Mouse (Mus musculus) gonadal fat pad, adult 2 months (tissue): ENCODE results near the gene Nprl2. TPM values are rescaled to one million over a fixed set of nuclear protein-coding genes. Genes with fewer than 3 reads are reported as not detected.

Experiments used
- DNase-seq: peaks from one replicate; pipeline ENCODE4 v3.0.0-alpha.2; 2012; ENCODE audit warnings: low read depth
- polyA plus RNA-seq: library from polyadenylated mRNA; depleted of rRNA; stranded (reverse); fragments of >200 nt; gene quantifications from 2 replicates; pipeline ENCODE4 v1.2.3, GENCODE M21; 2012

Nprl2 gene
- polyA plus RNA-seq, 1 experiment, result 35.0 TPM

DNA sequence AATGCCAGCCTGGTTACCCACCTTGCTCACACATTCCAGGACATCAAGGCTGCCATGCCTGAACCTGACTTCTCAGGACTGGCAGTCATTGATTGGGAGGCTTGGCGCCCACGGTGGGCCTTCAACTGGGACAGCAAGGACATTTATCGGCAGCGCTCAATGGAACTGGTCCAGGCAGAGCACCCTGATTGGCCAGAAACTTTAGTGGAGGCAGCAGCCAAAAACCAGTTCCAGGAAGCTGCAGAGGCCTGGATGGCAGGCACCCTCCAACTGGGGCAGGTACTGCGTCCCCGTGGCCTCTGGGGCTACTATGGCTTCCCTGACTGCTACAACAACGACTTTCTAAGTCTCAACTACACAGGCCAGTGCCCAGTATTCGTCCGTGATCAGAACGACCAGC lies 35.8 kb downstream of the Nprl2 start:
- DNase-seq, result no peak

DNA sequence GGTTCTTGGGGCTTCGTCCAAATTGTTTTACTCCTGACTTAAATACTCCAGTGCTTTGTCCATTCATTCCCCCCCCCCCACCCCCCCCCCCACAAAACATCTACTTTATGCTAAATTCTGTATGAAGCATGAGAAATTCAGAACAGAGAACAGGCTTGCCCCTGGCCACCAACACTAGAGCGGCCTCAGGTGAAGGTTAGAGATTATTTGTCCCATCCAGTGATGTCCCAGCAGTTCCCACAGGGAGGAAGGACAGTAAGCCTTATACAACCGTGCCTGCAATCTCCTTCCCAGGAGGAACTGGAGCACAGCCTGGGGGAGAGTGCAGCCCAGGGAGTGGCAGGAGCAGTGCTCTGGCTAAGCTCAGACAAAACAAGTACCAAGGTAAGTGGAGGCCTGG lies 36.6 kb downstream of the Nprl2 start, which contains the start of gene Naa80:
Gene Naa80, plus strand, starts transcription at position 301 of the 400 bp plus-strand sequence.
- DNase-seq, result no peak

DNA sequence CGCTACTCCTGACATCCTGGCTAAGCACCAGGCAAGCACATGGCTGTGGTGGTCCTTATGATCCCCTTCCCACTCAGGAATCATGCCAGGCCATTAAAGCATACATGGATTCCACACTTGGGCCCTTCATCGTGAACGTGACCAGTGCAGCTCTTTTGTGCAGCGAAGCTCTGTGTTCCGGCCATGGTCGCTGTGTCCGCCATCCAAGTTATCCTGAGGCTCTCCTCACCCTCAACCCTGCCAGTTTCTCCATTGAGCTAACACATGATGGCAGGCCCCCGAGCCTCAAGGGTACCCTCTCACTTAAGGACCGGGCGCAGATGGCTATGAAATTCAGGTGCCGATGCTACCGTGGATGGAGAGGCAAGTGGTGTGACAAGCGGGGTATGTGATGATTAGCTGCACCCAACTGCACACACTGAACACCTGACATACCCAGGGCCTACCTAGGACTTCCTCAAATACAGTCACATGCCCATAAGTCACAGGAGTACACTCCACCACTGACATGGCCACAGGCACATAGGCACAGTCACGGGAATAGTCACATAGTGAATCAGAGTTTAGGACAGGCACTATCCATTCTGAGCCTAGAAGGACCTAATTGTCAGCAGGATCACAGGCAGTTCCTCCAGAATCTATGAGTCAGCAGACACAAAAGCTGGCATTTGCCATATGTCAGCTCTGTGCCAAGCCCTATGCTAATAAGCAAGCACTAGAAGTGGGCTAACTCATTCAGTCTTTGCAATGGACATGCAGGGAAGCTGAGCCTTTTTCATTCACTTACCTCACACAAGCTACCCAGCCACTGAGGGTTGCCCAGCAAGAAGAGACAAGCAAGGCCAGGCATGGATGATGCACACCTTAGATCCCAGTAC lies 37.2 kb downstream of the Nprl2 start:
- no peak for DNase-seq

DNA sequence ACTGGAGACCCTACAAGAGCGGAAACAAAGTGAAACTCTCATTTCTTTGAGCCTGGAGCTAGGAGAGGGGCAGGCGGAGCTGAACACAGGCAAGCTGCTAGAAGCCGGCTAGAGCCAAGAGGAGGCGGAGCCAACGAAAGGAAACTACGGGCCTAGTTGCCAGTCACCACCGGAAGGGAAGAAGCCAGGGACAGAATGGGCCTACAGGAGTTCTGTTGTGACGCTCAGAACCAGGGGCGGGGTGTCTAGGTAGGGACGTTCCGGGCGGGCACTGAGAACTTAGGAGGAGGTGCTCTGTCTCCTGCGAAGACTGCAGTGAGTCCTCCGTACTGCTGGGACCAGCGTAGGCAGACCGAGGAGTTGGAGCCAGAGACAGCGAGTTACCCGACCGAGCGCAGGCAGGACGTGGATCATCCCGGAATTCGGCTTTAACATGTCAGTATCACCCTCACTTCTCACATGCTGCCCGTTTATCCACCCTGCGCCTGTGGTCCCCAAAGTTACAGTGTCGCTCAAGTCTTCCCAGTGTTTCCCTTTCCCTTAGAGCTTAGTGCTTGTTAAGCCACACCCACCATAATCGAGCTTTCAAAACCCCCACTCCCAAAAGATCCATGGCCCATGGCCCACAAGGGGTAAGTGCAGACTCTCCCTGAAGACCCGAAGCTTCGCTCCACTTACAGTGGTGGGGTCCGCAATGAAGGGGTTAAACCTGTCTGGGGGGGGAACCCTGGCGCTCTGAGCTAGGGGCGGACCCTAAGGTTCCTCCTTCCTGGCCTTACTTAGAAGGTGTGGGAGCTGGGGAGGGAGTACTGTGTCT lies 38.7 kb downstream of the Nprl2 start, which contains the start of gene Hyal3:
Gene Hyal3, plus strand, starts transcription at position 318 of the 817 bp plus-strand sequence.
- DNase-seq, result no peak

DNA sequence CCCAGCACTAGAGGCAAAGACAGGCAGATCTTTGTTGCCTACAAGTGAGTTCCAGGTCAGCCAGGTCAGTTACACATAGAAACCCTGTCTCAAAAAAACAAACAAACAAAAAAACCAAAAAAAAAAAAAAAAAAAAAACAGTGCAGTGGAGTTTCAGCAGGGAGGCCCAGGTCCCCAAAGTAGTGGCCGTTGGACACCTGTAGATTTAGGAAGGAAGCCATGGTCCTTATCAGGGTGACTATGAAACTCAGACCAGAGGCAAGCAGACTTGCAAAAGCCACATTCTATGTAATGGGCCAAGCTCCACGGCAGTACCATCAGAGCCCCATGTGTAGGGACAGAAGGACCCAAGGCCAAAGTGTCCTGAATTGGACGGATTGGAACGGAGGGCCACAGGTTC lies 39.6 kb downstream of the Nprl2 start:
- DNase-seq, result no peak

DNA sequence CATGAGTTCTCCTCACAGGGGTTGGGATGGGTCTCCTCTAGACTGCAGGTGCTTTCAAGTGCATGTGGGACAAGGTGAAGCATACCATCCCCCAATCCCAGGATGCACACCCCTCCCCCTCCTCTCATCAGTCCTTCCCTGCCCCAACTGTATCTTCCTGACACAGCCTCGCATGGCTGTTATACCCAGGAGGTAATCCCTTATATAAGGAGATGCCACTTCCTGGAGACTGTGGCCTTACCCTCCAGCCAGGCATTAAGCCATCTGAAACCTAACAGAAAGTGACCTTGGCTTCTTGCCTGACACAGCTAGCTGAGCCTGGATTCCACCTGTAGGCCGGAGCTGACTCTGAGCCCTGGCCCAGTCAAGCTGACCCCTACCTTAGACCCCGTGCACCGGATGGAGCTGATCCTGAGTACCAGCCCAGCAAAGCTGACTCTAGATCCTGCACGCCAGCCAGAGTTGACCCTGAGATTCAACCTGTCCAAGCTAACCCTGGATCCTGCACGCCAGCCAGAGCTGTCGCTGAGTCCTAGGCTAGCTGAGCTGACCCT lies 40.6 kb downstream of the Nprl2 start:
- DNase-seq, result no peak

DNA sequence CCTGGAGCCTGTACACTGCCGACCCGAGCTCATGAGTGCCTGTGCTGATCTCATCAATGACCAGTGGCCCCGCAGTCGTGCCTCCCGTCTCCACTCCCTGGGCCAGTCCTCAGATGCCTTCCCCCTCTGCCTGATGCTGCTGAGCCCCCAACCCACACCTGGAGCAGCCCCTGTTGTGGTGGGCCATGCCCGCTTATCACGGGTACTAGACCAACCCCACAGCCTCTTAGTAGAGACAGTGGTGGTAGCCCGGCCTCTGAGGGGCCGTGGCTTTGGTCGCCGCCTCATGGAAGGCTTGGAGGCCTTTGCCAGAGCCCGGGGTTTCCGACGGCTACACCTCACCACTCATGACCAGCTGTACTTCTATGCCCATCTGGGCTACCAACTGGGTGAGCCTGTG lies 41.1 kb downstream of the Nprl2 start:
- DNase-seq, result no peak

DNA sequence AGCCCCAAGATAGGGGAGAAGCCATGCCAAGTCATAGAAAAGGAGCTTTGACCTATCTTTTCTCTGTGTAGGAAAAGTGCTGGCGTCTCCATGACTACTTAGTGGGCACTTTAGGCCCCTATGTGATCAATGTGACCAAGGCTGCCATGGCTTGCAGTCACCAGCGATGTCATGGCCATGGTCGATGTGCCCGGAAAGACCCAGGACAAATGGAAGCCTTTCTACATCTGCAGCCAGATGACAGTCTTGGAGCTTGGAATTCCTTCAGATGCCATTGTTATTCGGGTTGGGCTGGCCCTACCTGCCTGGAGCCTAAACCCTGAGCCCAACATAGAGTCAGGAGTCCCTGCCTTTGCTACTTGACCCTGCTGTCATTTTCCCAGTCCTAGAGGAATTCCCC lies 44.5 kb downstream of the Nprl2 start:
- DNase-seq, result no peak

DNA sequence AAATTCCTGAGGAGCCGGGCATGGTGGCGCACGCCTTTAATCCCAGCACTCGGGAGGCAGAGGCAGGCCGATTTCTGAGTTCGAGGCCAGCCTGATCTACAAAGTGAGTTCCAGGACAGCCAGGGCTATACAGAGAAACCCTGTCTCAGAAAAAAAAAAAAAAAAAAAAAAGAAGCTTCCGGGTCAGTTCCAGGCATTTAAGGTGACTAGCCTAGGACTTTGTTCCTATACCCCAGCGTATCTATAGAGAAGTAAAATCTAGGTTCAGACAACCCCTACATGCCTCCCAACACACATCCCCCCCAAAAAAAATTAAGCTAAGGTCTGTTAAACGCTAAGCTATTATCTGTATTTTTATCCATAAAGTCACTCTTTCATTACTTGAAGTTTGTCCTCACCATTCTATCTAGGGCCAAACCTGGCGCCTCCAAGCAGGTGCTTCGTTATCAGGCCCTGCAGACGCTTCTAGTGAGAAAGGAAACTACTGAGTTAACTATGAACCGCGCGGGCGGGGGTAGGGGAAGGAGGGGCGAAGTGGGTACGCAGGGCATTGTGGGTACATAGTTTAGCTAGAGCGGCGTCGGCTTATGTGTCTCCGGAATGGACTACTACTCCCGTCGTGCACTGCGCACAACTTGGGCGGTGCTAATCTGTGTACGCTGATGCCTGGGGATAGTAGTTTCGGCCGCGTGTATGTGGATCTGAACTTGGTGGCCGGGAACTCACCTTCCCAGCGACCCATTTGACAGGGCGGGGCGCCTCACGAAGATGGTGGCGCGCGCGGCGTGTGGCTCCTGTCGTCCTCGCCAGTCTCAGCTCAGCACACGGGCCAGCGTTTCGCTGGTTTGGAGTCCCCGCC lies 45.2 kb downstream of the Nprl2 start, which contains the start of gene Ifrd2:
Gene Ifrd2, plus strand, starts transcription at position 669 of the 859 bp plus-strand sequence.
- no peak for DNase-seq

DNA sequence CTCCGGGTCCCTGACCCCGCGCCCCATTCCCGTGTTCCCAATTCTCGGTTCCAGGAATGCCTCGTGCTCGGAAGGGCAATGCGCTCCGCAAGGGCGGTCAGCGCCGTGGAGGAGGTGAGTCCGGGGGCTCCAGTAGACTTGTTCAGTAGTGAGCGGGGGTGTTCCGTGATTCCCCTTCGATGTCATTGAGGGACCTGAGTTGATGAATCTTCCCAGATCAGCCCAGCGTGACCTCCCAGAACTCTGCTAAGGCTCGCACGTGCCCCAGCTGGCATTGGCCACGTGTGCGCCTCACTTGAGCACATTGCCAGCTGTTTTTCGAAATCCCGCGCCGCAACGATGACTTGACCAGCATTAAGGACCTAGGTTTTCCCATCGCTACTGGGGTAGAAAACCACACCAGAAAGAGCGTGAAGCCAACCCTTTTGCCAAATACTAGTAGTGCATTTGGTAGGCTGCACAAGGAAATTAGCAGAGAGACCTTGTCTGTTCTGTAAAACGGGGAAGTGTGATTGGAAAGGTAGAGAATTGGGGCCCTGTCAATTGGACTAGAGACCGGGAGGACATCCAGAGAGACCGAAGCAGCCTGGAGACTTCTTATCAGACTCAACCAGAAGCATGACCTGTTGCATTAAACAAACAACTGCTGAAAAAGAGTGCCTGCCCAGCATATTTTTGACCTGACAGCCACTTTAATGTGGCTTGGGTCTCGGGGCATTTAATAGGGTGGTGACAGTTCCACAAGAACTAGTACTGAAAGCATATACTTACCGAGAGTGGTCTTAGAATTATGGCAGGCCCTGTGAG lies 46.0 kb downstream of the Nprl2 start:
- DNase-seq, result no peak

DNA sequence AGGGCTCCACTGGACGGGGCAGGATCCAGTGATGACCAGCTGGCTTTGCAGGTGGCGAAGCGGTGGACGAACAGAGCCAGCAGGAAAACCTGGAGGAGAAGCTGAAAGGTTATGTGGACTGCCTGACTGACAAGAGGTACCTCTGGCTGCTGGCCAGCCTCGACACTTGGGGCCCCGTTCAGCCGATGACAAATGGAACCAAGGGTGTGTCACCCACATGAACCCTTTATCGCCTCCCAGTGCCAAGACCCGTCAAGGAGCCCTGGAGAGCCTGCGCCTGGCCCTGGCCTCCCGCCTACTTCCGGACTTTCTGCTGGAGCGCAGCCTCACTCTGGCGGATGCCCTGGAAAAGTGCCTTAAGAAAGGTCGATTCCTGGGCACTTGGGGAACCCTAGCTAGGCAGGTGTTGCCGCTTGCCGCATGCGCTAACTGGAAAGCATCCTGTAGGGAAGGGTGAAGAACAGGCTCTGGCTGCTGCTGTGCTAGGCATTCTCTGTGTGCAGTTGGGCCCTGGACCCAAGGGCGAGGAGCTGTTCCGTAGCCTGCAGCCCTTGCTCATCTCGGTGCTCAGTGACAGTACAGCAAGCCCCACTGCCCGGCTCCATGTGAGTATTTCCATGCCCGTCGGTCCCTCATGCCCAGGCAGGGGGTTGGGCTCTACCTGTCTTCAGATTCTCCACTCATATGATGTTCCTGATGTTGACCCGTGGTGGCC lies 48.2 kb downstream of the Nprl2 start:
- DNase-seq, result no peak

DNA sequence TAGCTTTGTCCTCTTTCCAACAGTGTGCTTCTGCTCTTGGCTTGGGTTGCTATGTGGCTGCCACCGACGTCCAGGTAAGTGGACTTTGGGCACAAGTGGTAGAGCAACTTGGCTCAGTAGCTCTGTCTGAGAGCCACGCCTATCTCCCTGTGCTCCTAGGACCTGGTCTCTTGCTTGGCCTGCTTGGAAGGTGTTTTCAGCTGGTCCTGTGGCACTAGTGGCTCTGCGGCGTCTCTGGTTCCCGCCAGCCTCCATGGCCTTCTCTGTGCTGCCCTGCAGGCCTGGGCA lies 48.7 kb downstream of the Nprl2 start:
- no peak for DNase-seq

DNA sequence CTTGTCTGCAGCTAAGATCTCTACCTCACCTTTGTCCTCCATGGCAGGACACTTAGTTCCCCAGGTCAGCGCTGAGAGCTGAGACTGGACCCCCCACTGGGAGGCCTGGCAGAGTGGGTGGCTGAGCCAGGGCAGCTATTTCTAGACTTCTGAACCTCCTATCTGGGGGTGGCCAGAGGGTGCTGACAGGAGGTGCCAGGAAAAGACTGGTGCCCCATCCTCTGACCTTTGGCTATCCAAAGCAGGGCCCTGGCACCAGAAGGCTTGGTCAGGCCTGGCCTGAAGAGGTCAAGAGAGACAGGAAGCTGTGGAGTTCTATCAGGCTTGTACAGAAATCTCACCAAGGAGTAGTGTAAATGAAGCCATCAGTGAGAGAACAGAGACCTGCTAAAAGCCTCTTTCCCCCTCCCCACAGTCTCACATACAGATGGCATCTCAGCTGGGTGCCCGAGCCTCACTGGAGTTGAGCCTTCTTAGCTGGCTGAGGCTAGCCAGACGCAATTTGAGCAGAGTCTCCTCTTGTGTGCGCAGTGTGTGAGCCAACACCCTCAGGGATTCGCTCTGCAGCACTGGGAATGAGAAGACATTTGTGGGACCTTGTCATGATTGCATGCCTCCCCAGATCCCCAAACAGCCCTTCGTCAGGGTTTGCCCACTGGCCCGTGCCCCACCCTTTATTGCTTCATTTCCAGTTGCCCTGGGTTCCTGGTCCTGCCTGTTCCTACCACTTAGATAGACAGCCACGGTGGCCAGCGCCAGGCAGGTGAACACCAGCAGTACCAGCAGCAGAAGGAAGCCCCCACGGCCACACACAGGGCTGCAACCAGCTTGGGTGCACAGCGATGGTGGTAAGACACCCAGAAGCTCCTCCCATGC lies 51.3 kb downstream of the Nprl2 start:
- no peak for DNase-seq

DNA sequence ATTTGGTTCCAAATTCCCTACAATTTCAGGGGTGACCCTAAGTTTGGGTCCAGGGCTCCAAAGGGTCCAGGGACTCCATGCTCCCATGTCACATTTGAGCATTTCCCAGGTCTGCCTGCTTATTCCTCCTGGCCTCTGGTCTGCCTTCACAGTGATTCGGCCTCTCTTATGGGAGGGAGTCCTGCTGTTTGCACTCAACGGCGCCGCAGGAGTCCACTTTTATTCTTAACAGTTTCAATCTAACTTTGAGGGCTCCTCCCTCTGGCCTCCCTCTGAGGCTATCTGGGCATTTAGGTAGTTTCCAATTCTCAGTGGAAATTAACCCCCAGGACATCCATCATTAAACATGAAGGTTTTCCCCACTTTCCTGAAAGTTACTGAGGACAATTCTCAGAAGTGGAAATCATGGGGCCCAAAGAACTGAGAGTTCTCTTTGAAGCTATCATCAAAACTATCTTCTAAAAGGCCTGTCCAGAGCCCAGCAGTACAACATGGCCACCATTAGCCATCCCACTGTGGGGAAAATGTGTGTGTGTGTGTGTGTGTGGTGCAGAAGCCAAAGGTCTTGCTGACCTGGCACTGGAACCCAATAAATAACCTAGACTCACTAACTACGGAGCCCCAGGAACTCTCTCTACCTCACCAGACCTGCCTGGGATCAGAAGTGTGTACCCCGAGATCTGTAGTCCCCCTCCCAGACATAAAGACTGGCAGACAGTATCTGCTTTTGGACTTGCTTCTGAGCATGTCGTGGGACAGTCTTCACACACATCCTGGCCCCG lies 52.4 kb downstream of the Nprl2 start:
- no peak for DNase-seq
